Comparison of ENCODE assay signal across 8 mouse cellular contexts in the genomic region with DNA sequence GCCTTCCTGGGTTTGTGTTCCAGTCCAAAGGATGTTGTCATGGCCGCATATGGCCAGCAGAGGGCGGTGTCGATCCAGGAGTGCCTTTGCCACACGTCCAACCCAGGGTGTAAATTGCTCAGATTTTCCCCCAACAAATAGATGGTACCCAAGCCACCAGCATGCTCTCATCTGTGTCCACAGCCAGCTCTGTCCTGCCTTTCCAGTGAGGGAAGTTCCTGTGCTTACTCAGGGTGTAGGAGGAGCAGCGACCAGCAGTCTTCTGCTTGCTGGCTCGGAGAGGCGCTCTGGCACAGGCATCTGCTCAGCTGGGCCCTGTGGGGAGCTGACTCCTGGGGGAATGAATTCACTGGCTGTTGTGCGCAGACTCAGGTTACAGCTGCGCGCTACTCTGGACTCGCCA. TPM values are rescaled to one million over a fixed set of nuclear protein-coding genes. Genes with fewer than 3 reads are reported as not detected.
DNase-seq lines count a peak whose midpoint lies in the region.

No protein-coding gene starts in this region.

- H3K4me1 ChIP-seq in limb, embryonic 10.5 days, result peaks cover 5% of the 10 kb centered on the region; the same call in 1 of the 2 replicates

- H3K27ac ChIP-seq in limb, embryonic 10.5 days, result no peak overlapping the region

- DNase-seq in 3T3-L1 (ENCODE audit: low read depth, low spot score), result peak; percentile 73
- DNase-seq in adrenal gland, adult 8-10 months, result peak; percentile 12
- DNase-seq in embryo, embryonic 11.5 days (ENCODE audit: low read depth, low spot score), result peak; percentile 65
- DNase-seq in gastrocnemius, postnatal 4 days (ENCODE audit: low spot score in 2 of 2), result peak; percentile 57 to 62
- DNase-seq in kidney, adult 18-20 months, result peak; percentile 57
- DNase-seq in limb, embryonic 10.5 days (ENCODE audit: low spot score), result peak; percentile 90
- peak; percentile 88 for DNase-seq in neural tube, embryonic 10.5 days (ENCODE audit: extremely low spot score, low spot score)
- DNase-seq in testis, postnatal 14 days (ENCODE audit: low spot score), result peak; percentile 30

- no peaks in the 10 kb centered on the region for H3K36me3 ChIP-seq in limb, embryonic 10.5 days

- peak overlapping the region; percentile 35 for H3K4me3 ChIP-seq in limb, embryonic 10.5 days

- under 1% methylated on average over 11 of the region's 11 CpGs for WGBS in limb, embryonic 10.5 days

- peaks cover 31% of the 10 kb centered on the region for H3K27me3 ChIP-seq in limb, embryonic 10.5 days (ENCODE audit: low read depth, poor library complexity, severe bottlenecking)

- H3K9me3 ChIP-seq in limb, embryonic 10.5 days (replicated peaks), result no peaks in the 10 kb centered on the region

RNA-seq across cellular contexts. Expression of a gene that starts 17.5 kb away (rescaled TPM):
- total RNA-seq in adrenal gland, adult 8-10 months (2022), result not detected
- total RNA-seq in gastrocnemius, postnatal 4 days (2021), result not detected
- not detected in 2 replicates for polyA plus RNA-seq in limb, embryonic 10.5 days (2016; fragmentation: Nextera tagmentation; extraction: Ambion mirVana)

Comparison
In these comparisons a context has a peak if more than half of its experiments do, and no peak if none do; other contexts are left out.
1. DNase-seq: peak in every context shown above with its lines; median percentile 90 in limb, embryonic 10.5 days; 88 in neural tube, embryonic 10.5 days; 73 in 3T3-L1; 65 in embryo, embryonic 11.5 days; 60 in gastrocnemius, postnatal 4 days; 57 in kidney, adult 18-20 months; 30 in testis, postnatal 14 days; 12 in adrenal gland, adult 8-10 months.